Mouse (Mus musculus) intestine, embryonic 14.5 days (tissue): Measurements from ENCODE around the gene Car9. TPM values are rescaled to one million over a fixed set of nuclear protein-coding genes. Genes with fewer than 3 reads are reported as not detected.

Experiments used
- ATAC-seq: fragments of 200-750 bp; cut with Nextera tagmentation; replicated peaks from 2 replicates; pipeline ENCODE4 v1.8.0; 2017; ENCODE audit warnings: low read depth, moderate number of reproducible peaks, moderate TSS enrichment, moderate library complexity; ENCODE audit not compliant: low FRiP score, low TSS enrichment
- DNase-seq: peaks from one replicate; pipeline ENCODE4 v3.0.0-alpha.2; 2018; ENCODE audit warnings: low spot score
- H3K27ac ChIP-seq: fragments of 300-500 bp; sonication (generic); 2 replicates; pipeline ENCODE4 v1.5.1; 2014; ENCODE audit warnings: low read depth, mild to moderate bottlenecking, control low read depth
- H3K27me3 ChIP-seq: fragments of 300-500 bp; sonication (generic); replicated peaks from 2 replicates; pipeline ENCODE4 v1.6.1; 2014; ENCODE audit warnings: low read length, control low read depth; ENCODE audit not compliant: control insufficient read depth, insufficient read depth
- H3K36me3 ChIP-seq: fragments of 300-500 bp; sonication (generic); 2 replicates; pipeline ENCODE4 v1.6.1; 2014; ENCODE audit warnings: low read length, control low read depth; ENCODE audit not compliant: control insufficient read depth, insufficient read depth
- H3K4me1 ChIP-seq: fragments of 300-500 bp; sonication (generic); replicated peaks from 2 replicates; pipeline ENCODE4 v1.6.1; 2014; ENCODE audit warnings: low read length, control low read depth, mixed read lengths; ENCODE audit not compliant: control insufficient read depth, insufficient read depth
- H3K4me2 ChIP-seq: fragments of 300-500 bp; sonication (generic); 2 replicates; pipeline ENCODE4 v1.6.1; 2014; ENCODE audit warnings: low read length
- H3K4me3 ChIP-seq: fragments of 300-500 bp; sonication (generic); 2 replicates; pipeline ENCODE4 v1.5.1; 2014; ENCODE audit warnings: low read depth, low read length, control low read depth, mixed read lengths
- H3K9ac ChIP-seq: fragments of 300-500 bp; sonication (generic); 2 replicates; pipeline ENCODE4 v1.6.1; 2014; ENCODE audit warnings: mild to moderate bottlenecking, low read length
- H3K9me3 ChIP-seq: fragments of 300-500 bp; sonication (generic); 2 replicates; pipeline ENCODE4 v1.6.1; 2016; ENCODE audit warnings: low read length, control low read depth; ENCODE audit not compliant: control insufficient read depth
- WGBS: fragments of 180-500 bp; shearing (Covaris S2); extraction: QIAGEN DNeasy Blood & Tissue Kit; methylation state at CpG from one replicate; pipeline ENCODE4 v1.1.7; 2014; 5-methylcytosine and 5-hydroxymethylcytosine counted together
- polyA plus RNA-seq: library from polyadenylated mRNA; unstranded; fragments of >200 nt; fragmentation: Nextera tagmentation; extraction: Ambion mirVana; gene quantifications from 2 replicates; pipeline ENCODE4 v1.2.1, GENCODE M21; 2014

Gene Car9
- polyA plus RNA-seq, 1 experiment from 2014 or later: 9.4 TPM

- H3K9me3 ChIP-seq: no peaks in the 10 kb centered on the region
These were observed 52.0 kb downstream of the Car9 start for GRCm38 (mm10) chr4:43558631-43559356.

GRCm38 (mm10) chr4:43559519-43560242 is 52.9 kb downstream of the Car9 start:
- DNase-seq (no peak), ATAC-seq (no peak)
- Histone ChIP-seq H3K27ac (peak overlapping the region; percentile 92), H3K36me3 (peaks cover 29% of the 10 kb centered on the region), H3K4me1 (peaks cover 53% of the 10 kb centered on the region), H3K9ac (peak overlapping the region; percentile 29; the same call in 1 of the 2 replicates), H3K9me3 (no peaks in the 10 kb centered on the region), H3K27me3 (no peaks in the 10 kb centered on the region), H3K4me2 (peak overlapping the region; percentile 75), H3K4me3 (peak overlapping the region; percentile 84; the same call in 1 of the 2 replicates)
- 60% methylated on average over 13 of the region's 13 CpGs for WGBS

More at GRCm38 (mm10) chr4:43558631-43559356, 52.0 kb downstream of the Car9 start:
- Histone ChIP-seq H3K4me3 (peak overlapping the region; percentile 20; the same call in 1 of the 2 replicates), H3K27me3 (no peaks in the 10 kb centered on the region), H3K9ac (peak overlapping the region; percentile 44; the same call in 1 of the 2 replicates), H3K4me1 (peaks cover 48% of the 10 kb centered on the region), H3K4me2 (peak overlapping the region; percentile 75), H3K36me3 (peaks cover 36% of the 10 kb centered on the region), H3K27ac (peak overlapping the region; percentile 92)
- ATAC-seq (peak; percentile 36; the same call in 1 of the 2 replicates), DNase-seq (peak; percentile 81)
- 12% methylated on average over 13 of the region's 13 CpGs for WGBS

- Histone ChIP-seq H3K27ac (no peak overlapping the region), H3K4me2 (peak overlapping the region; percentile 75), H3K4me1 (peaks cover 53% of the 10 kb centered on the region), H3K9me3 (no peaks in the 10 kb centered on the region), H3K27me3 (no peaks in the 10 kb centered on the region), H3K9ac (peak overlapping the region; percentile 29; the same call in 1 of the 2 replicates), H3K36me3 (peaks cover 29% of the 10 kb centered on the region), H3K4me3 (peak overlapping the region; percentile 84)
- ATAC-seq (no peak), DNase-seq (no peak)
- WGBS: 28% methylated on average over 6 of the region's 6 CpGs
These were observed 53.5 kb downstream of the Car9 start for GRCm38 (mm10) chr4:43560243-43560611.

- WGBS: 13% methylated on average over 2 of the region's 2 CpGs
- no peak for DNase-seq
- Histone ChIP-seq H3K4me2 (peak overlapping the region; percentile 75), H3K4me3 (peak overlapping the region; percentile 84), H3K9ac (peak overlapping the region; percentile 92), H3K4me1 (peaks cover 53% of the 10 kb centered on the region), H3K27me3 (no peaks in the 10 kb centered on the region), H3K27ac (peak overlapping the region; percentile 99), H3K36me3 (peaks cover 29% of the 10 kb centered on the region), H3K9me3 (no peaks in the 10 kb centered on the region)
- ATAC-seq: no peak
These were observed 54.2 kb downstream of the Car9 start for GRCm38 (mm10) chr4:43560976-43561375.

- H3K27me3 ChIP-seq: no peaks in the 10 kb centered on the region
- ATAC-seq (no peak), DNase-seq (no peak)
- H3K4me2 ChIP-seq: peak overlapping the region; percentile 75
- peaks cover 53% of the 10 kb centered on the region for H3K4me1 ChIP-seq
- H3K4me3 ChIP-seq: peak overlapping the region; percentile 84
- peak overlapping the region; percentile 92 for H3K9ac ChIP-seq
- H3K27ac ChIP-seq: peak overlapping the region; percentile 99
- no peaks in the 10 kb centered on the region for H3K9me3 ChIP-seq
- peaks cover 29% of the 10 kb centered on the region for H3K36me3 ChIP-seq
- WGBS: 1% methylated on average over 16 of the region's 16 CpGs
These were observed 54.8 kb downstream of the Car9 start for GRCm38 (mm10) chr4:43561436-43561996.

- WGBS: under 1% methylated on average over 61 of the region's 62 CpGs
- H3K27me3 ChIP-seq: no peaks in the 10 kb centered on the region
- H3K4me3 ChIP-seq: peak within 1 kb of the TSS; percentile 84
- ATAC-seq (peak; percentile 92), DNase-seq (peak; percentile 96)
- peaks cover 29% of the 10 kb centered on the region for H3K36me3 ChIP-seq
- peak within 1 kb of the TSS; percentile 99 for H3K27ac ChIP-seq
- H3K9me3 ChIP-seq: no peaks in the 10 kb centered on the region
- H3K4me2 ChIP-seq: peak within 1 kb of the TSS; percentile 75
- H3K4me1 ChIP-seq: peaks cover 52% of the 10 kb centered on the region
- peak within 1 kb of the TSS; percentile 92 for H3K9ac ChIP-seq
These were observed 55.4 kb downstream of the Car9 start, which contains the start of the genes Creb3 and Tln1 for GRCm38 (mm10) chr4:43561997-43562768. Gene Creb3 (plus strand): TSS chr4:43562332. Gene Tln1 (minus strand): TSS chr4:43562691.

- H3K4me3 ChIP-seq: peak overlapping the region; percentile 84
- H3K27ac ChIP-seq: peak overlapping the region; percentile 99
- no peaks in the 10 kb centered on the region for H3K27me3 ChIP-seq
- ATAC-seq (peak; percentile 16; the same call in 1 of the 2 replicates), DNase-seq (peak; percentile 60)
- peaks cover 35% of the 10 kb centered on the region for H3K36me3 ChIP-seq
- H3K9me3 ChIP-seq: no peaks in the 10 kb centered on the region
- H3K4me1 ChIP-seq: peaks cover 44% of the 10 kb centered on the region
- H3K9ac ChIP-seq: peak overlapping the region; percentile 92
- 9% methylated on average over 22 of the region's 22 CpGs for WGBS
- H3K4me2 ChIP-seq: peak overlapping the region; percentile 75
These were observed 56.2 kb downstream of the Car9 start for GRCm38 (mm10) chr4:43562769-43563600.
